Mouse (Mus musculus): ENCODE data around the gene Gm13420.

DNA sequence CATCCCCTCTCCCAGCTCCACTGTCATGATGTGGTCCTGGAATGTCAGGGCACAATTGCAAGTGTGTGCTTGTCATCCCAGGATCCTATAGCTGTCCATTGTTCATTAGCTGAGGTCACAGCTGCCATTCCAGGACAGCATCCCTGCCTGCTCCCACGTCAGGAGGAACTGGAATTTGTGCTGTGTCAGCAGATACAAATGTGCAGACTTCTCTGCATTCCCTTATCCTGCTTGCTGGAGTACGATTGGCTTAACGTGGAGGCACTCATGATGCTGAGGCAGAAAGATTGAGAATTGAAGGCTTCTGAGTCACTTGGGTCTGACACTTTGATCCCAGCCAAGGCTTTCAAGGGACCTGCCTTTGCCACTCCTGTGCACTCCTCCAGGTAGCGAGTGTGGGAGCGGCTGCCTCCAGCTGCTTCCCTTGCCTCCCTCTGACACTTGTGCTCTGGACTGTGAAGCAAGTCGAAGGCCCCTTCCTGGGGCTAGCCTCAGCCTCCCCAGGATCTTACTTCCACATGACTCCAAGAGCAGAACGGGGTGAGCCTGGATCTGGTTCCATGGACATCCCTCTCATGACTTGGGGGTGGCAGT lies 55.2 kb downstream of the Gm13420 start:
- TF ChIP-seq POLR2A (IDR thresholded peaks at IDR 0.05; ENCODE audit: extremely low read depth, insufficient read depth, low read length) (no peak), CTCF (IDR thresholded peaks at IDR 0.05; ENCODE audit: extremely low read depth, insufficient read depth, low read length) (no peak)

Measured in cortical plate, adult 2 months (tissue).